Comparison of ENCODE assay signal across 8 mouse cellular contexts in genomic region chr5:145203936-145204691, GRCm38 (mm10). TPM values are rescaled to one million over a fixed set of nuclear protein-coding genes. Genes with fewer than 3 reads are reported as not detected.
A peak's percentile ranks its signal among the peaks of the same experiment; 100 is the strongest.
DNase-seq lines count a peak whose midpoint lies in the region; ATAC-seq and TF ChIP-seq lines count a peak whose summit lies in the region.

TSS of gene Zkscan5 (plus strand) at chr5:145204562.

- peaks cover 23% of the 10 kb centered on the region for H3K4me1 ChIP-seq in embryonic facial prominence, embryonic 13.5 days
- peaks cover 6% of the 10 kb centered on the region; the same call in 1 of the 2 replicates for H3K4me1 ChIP-seq in kidney, adult 2 months (ENCODE audit: control insufficient read depth, insufficient read depth, low read length)
- peaks cover 21% of the 10 kb centered on the region for H3K4me1 ChIP-seq in limb, embryonic 12.5 days (replicated peaks)
- peaks cover 32% of the 10 kb centered on the region for H3K4me1 ChIP-seq in midbrain, embryonic 15.5 days
- peaks cover 7% of the 10 kb centered on the region for H3K4me1 ChIP-seq in spleen, adult 2 months (ENCODE audit: control insufficient read depth, insufficient read depth, insufficient read length)

- peak within 1 kb of the TSS; percentile 73 for H3K9ac ChIP-seq in embryonic facial prominence, embryonic 13.5 days
- peak within 1 kb of the TSS; percentile 54 for H3K9ac ChIP-seq in limb, embryonic 12.5 days (replicated peaks)
- peak within 1 kb of the TSS; percentile 39; the same call in 1 of the 2 replicates for H3K9ac ChIP-seq in midbrain, embryonic 15.5 days

- peak; percentile 54 for TF ChIP-seq POLR2A in kidney, adult 2 months (IDR thresholded peaks at IDR 0.05; ENCODE audit: low read depth, low read length)
- TF ChIP-seq POLR2A in spleen, adult 2 months (IDR thresholded peaks at IDR 0.05; ENCODE audit: low read depth, low read length): peak; percentile 51

- H3K27ac ChIP-seq in embryonic facial prominence, embryonic 13.5 days: peak within 1 kb of the TSS; percentile 93
- H3K27ac ChIP-seq in kidney, adult 2 months (ENCODE audit: insufficient read depth, low read depth, low read length): peak within 1 kb of the TSS; percentile 89
- H3K27ac ChIP-seq in limb, embryonic 12.5 days: peak within 1 kb of the TSS; percentile 86
- H3K27ac ChIP-seq in midbrain, embryonic 15.5 days: peak within 1 kb of the TSS; percentile 92
- peak within 1 kb of the TSS; percentile 78 for H3K27ac ChIP-seq in spleen, adult 2 months (ENCODE audit: insufficient read depth, low read length)

- H3K36me3 ChIP-seq in embryonic facial prominence, embryonic 13.5 days: peaks cover 18% of the 10 kb centered on the region
- no peaks in the 10 kb centered on the region for H3K36me3 ChIP-seq in kidney, adult 2 months (ENCODE audit: control insufficient read depth, insufficient read depth, low read length)
- H3K36me3 ChIP-seq in limb, embryonic 12.5 days: peaks cover 18% of the 10 kb centered on the region
- peaks cover 4% of the 10 kb centered on the region; the same call in 1 of the 2 replicates for H3K36me3 ChIP-seq in midbrain, embryonic 15.5 days (replicated peaks)
- peaks cover 1% of the 10 kb centered on the region; the same call in 1 of the 2 replicates for H3K36me3 ChIP-seq in spleen, adult 2 months (ENCODE audit: control insufficient read depth, insufficient read depth, low read length)

- no peak for TF ChIP-seq CTCF in kidney, adult 2 months (conservative IDR thresholded peaks at IDR 0.05; ENCODE audit: insufficient read depth, insufficient read length, low read depth, low read length)
- no peak for TF ChIP-seq CTCF in spleen, adult 2 months (IDR thresholded peaks at IDR 0.05; ENCODE audit: extremely low read depth, insufficient read depth, insufficient read length, insufficient replicate concordance)

- H3K4me2 ChIP-seq in embryonic facial prominence, embryonic 13.5 days: peak within 1 kb of the TSS; percentile 59
- peak within 1 kb of the TSS; percentile 66 for H3K4me2 ChIP-seq in limb, embryonic 12.5 days
- peak within 1 kb of the TSS; percentile 53 for H3K4me2 ChIP-seq in midbrain, embryonic 15.5 days

- under 1% methylated on average over 22 of the region's 22 CpGs for WGBS in embryonic facial prominence, embryonic 13.5 days
- under 1% methylated on average over 22 of the region's 22 CpGs for WGBS in kidney, adult 2 months
- under 1% methylated on average over 22 of the region's 22 CpGs for WGBS in limb, embryonic 12.5 days
- under 1% methylated on average over 22 of the region's 22 CpGs for WGBS in midbrain, embryonic 15.5 days
- WGBS in spleen, adult 2 months: under 1% methylated on average over 22 of the region's 22 CpGs

- peak within 1 kb of the TSS; percentile 59 for H3K4me3 ChIP-seq in embryonic facial prominence, embryonic 13.5 days
- peak within 1 kb of the TSS; percentile 94 for H3K4me3 ChIP-seq in kidney, adult 2 months (ENCODE audit: insufficient read depth, low read depth, low read length)
- H3K4me3 ChIP-seq in limb, embryonic 12.5 days (replicated peaks): peak within 1 kb of the TSS; percentile 55
- peak within 1 kb of the TSS; percentile 49 for H3K4me3 ChIP-seq in midbrain, embryonic 15.5 days
- H3K4me3 ChIP-seq in spleen, adult 2 months (ENCODE audit: extremely low read depth, insufficient read depth, insufficient read length): peak within 1 kb of the TSS; percentile 71

- no peaks in the 10 kb centered on the region for H3K9me3 ChIP-seq in embryonic facial prominence, embryonic 13.5 days
- H3K9me3 ChIP-seq in limb, embryonic 12.5 days: no peaks in the 10 kb centered on the region
- no peaks in the 10 kb centered on the region for H3K9me3 ChIP-seq in midbrain, embryonic 15.5 days

- ATAC-seq in embryonic facial prominence, embryonic 13.5 days (ENCODE audit: insufficient number of reproducible peaks, insufficient read depth, low FRiP score, low TSS enrichment, low read depth): peak; percentile 96
- peak; percentile 97 for ATAC-seq in limb, embryonic 12.5 days (ENCODE audit: insufficient number of reproducible peaks, insufficient read depth, low FRiP score, low TSS enrichment, low read depth)
- peak; percentile 95 for ATAC-seq in midbrain, embryonic 15.5 days (replicated peaks)

- H3K27me3 ChIP-seq in embryonic facial prominence, embryonic 13.5 days: no peaks in the 10 kb centered on the region
- H3K27me3 ChIP-seq in kidney, adult 2 months (replicated peaks; ENCODE audit: control insufficient read depth, insufficient read depth, low read length): no peaks in the 10 kb centered on the region
- H3K27me3 ChIP-seq in limb, embryonic 12.5 days: no peaks in the 10 kb centered on the region
- H3K27me3 ChIP-seq in midbrain, embryonic 15.5 days (replicated peaks): no peaks in the 10 kb centered on the region
- H3K27me3 ChIP-seq in spleen, adult 2 months (ENCODE audit: control insufficient read depth, insufficient read depth, low read length): no peaks in the 10 kb centered on the region

- DNase-seq in 3134 (ENCODE audit: extremely low read depth, insufficient read length, low spot score): peak; percentile 95
- DNase-seq in adrenal gland, postnatal 36 days: peak; percentile 98 to 99
- peak; percentile 98 to 99 for DNase-seq in heart, adult 18-20 months
- peak; percentile 99 for DNase-seq in kidney, adult 2 months
- DNase-seq in spleen, adult 2 months (ENCODE audit: low read depth in 1 of 2, low spot score in 2 of 2): peak; percentile 95

RNA-seq across cellular contexts. Expression of gene Zkscan5, which starts in this region (rescaled TPM):
- 10 to 100 TPM; 11.6 to 13.0 TPM for total RNA-seq in adrenal gland, postnatal 36 days (2021)
- polyA plus RNA-seq in embryonic facial prominence, embryonic 13.5 days (2015; fragmentation: Nextera tagmentation; extraction: Ambion mirVana): 18.0 and 18.2 TPM in 2 replicates
- 10 to 100 TPM in 1 of 2 experiments, 1 to 10 TPM in 1; 9.5 to 10.0 TPM for total RNA-seq in heart, adult 18-20 months (2021)
- 5.8 and 6.2 TPM in 2 replicates for polyA plus RNA-seq in kidney, adult 2 months (2012; rRNA removed)
- polyA plus RNA-seq in limb, embryonic 12.5 days (2016; fragmentation: Nextera tagmentation; extraction: Ambion mirVana): 21.5 and 21.8 TPM in 2 replicates
- polyA plus RNA-seq in midbrain, embryonic 15.5 days (2015; fragmentation: Nextera tagmentation; extraction: Ambion mirVana): 16.2 and 17.2 TPM in 2 replicates
- polyA plus RNA-seq in spleen, adult 2 months (2012; rRNA removed): 2.6 and 2.8 TPM in 2 replicates

Comparison
In these comparisons a context has a peak if more than half of its experiments do, and no peak if none do; other contexts are left out.
1. Peak in every context shown above with its lines: DNase-seq, ATAC-seq, H3K4me3 ChIP-seq and H3K27ac ChIP-seq.